ENCODE assay signal across 10 mouse cellular contexts in genomic region chr16:97568662-97569061, GRCm38 (mm10). TPM values are rescaled to one million over a fixed set of nuclear protein-coding genes. Genes with fewer than 3 reads are reported as not detected.
DNase-seq lines count a peak whose midpoint lies in the region; ATAC-seq lines count a peak whose summit lies in the region.
"Had no signal": no experiment of that assay in that cellular context is flagged by ENCODE, and none has a peak within 500 bp of the region (broad histone marks: within the 10 kb centered on the region; RNA-seq: fewer than 3 reads in every experiment).

No protein-coding gene starts in this region.

- WGBS in liver, embryonic 12.5 days (ENCODE audit: insufficient replicate concordance): 48% methylated on average over 9 of the region's 9 CpGs
- 59% methylated on average over 9 of the region's 9 CpGs for WGBS in intestine, embryonic 15.5 days
- 70% methylated on average over 9 of the region's 9 CpGs for WGBS in limb, embryonic 10.5 days

- no peaks in the 10 kb centered on the region for H3K27me3 ChIP-seq in liver, embryonic 12.5 days (replicated peaks)
- no peaks in the 10 kb centered on the region for H3K27me3 ChIP-seq in intestine, embryonic 15.5 days (replicated peaks)
- H3K27me3 ChIP-seq in limb, embryonic 10.5 days (ENCODE audit: low read depth, poor library complexity, severe bottlenecking): no peaks in the 10 kb centered on the region
- H3K27me3 ChIP-seq: embryonic facial prominence, embryonic 15.5 days; limb, embryonic 13.5 days had no signal

- no peak overlapping the region for H3K4me3 ChIP-seq in liver, embryonic 12.5 days
- no peak overlapping the region for H3K4me3 ChIP-seq in intestine, embryonic 15.5 days (replicated peaks)
- no peak overlapping the region for H3K4me3 ChIP-seq in limb, embryonic 10.5 days
- H3K4me3 ChIP-seq: embryonic facial prominence, embryonic 15.5 days; limb, embryonic 13.5 days had no signal

- no peak for ATAC-seq in liver, embryonic 12.5 days
- 0 out of 2 replicates have a peak, but pooled peaks have one; percentile 34 for ATAC-seq in intestine, embryonic 15.5 days
- ATAC-seq in granulocyte monocyte progenitor cell, adult 5-6 weeks (replicated peaks; ENCODE audit: poor library complexity, severe bottlenecking): no peak

- DNase-seq in liver: peak; percentile 30
- peak; percentile 5 for DNase-seq in R1 (ENCODE audit: low read depth, low spot score)
- peak; percentile 10 for DNase-seq in cerebellum, adult 8-10 months
- peak; percentile 34 for DNase-seq in limb, embryonic 10.5 days (ENCODE audit: low spot score)
- DNase-seq in spleen, postnatal 4 days (ENCODE audit: low spot score in 2 of 2): peak; percentile 17 to 65

- H3K9me3 ChIP-seq in liver, embryonic 12.5 days (replicated peaks): no peaks in the 10 kb centered on the region
- no peaks in the 10 kb centered on the region for H3K9me3 ChIP-seq in intestine, embryonic 15.5 days
- no peaks in the 10 kb centered on the region for H3K9me3 ChIP-seq in limb, embryonic 10.5 days (replicated peaks)
- H3K9me3 ChIP-seq: embryonic facial prominence, embryonic 15.5 days; limb, embryonic 13.5 days had no signal

- no peaks in the 10 kb centered on the region for H3K4me1 ChIP-seq in liver, embryonic 12.5 days
- H3K4me1 ChIP-seq in intestine, embryonic 15.5 days (replicated peaks): no peaks in the 10 kb centered on the region
- H3K4me1 ChIP-seq in limb, embryonic 10.5 days: no peaks in the 10 kb centered on the region
- H3K4me1 ChIP-seq: embryonic facial prominence, embryonic 15.5 days; limb, embryonic 13.5 days had no signal

- no peak overlapping the region for H3K4me2 ChIP-seq in liver, embryonic 12.5 days
- no peak overlapping the region for H3K4me2 ChIP-seq in intestine, embryonic 15.5 days (replicated peaks)
- H3K4me2 ChIP-seq: embryonic facial prominence, embryonic 15.5 days; limb, embryonic 13.5 days had no signal

- no peaks in the 10 kb centered on the region for H3K36me3 ChIP-seq in liver, embryonic 12.5 days
- 0 out of 2 replicates have a peak, but pooled peaks cover 3% of the 10 kb centered on the region for H3K36me3 ChIP-seq in intestine, embryonic 15.5 days
- H3K36me3 ChIP-seq in limb, embryonic 10.5 days: no peaks in the 10 kb centered on the region
- H3K36me3 ChIP-seq: embryonic facial prominence, embryonic 15.5 days; limb, embryonic 13.5 days had no signal

- no peak overlapping the region for H3K27ac ChIP-seq in liver, embryonic 12.5 days
- no peak overlapping the region for H3K27ac ChIP-seq in intestine, embryonic 15.5 days
- no peak overlapping the region for H3K27ac ChIP-seq in limb, embryonic 10.5 days
- H3K27ac ChIP-seq: embryonic facial prominence, embryonic 15.5 days; limb, embryonic 13.5 days had no signal

- no peak overlapping the region for H3K9ac ChIP-seq in liver, embryonic 12.5 days
- H3K9ac ChIP-seq in intestine, embryonic 15.5 days: no peak overlapping the region
- H3K9ac ChIP-seq: embryonic facial prominence, embryonic 15.5 days; limb, embryonic 13.5 days had no signal

RNA-seq across cellular contexts. Expression of gene Tmprss2, which starts 42.3 kb away (rescaled TPM):
- polyA plus RNA-seq in liver, embryonic 12.5 days (2016; fragmentation: Nextera tagmentation; extraction: Ambion mirVana): 2.0 and 2.4 TPM in 2 replicates
- polyA plus RNA-seq in intestine, embryonic 15.5 days (2015; fragmentation: Nextera tagmentation; extraction: Ambion mirVana): 26.0 and 28.9 TPM in 2 replicates
- polyA plus RNA-seq in limb, embryonic 10.5 days (2016; fragmentation: Nextera tagmentation; extraction: Ambion mirVana): 0.13 and 0.39 TPM in 2 replicates
- total RNA-seq in granulocyte monocyte progenitor cell, adult 5-6 weeks (2014; fragmentation: Nextera tagmentation): not detected in 2 replicates
- not detected in 2 replicates for total RNA-seq in granulocyte monocyte progenitor cell, adult 5-6 weeks (2017)

RNA-seq across cellular contexts. Expression of gene Fam3b, which starts 54.0 kb away (rescaled TPM):
- not detected in 2 replicates for polyA plus RNA-seq in liver, embryonic 12.5 days (2016; fragmentation: Nextera tagmentation; extraction: Ambion mirVana)
- polyA plus RNA-seq in intestine, embryonic 15.5 days (2015; fragmentation: Nextera tagmentation; extraction: Ambion mirVana): 0.85 and 1.3 TPM in 2 replicates
- not detected in 2 replicates for polyA plus RNA-seq in limb, embryonic 10.5 days (2016; fragmentation: Nextera tagmentation; extraction: Ambion mirVana)
- 1.1 TPM in 1 of 2 replicates, not detected in the other for total RNA-seq in granulocyte monocyte progenitor cell, adult 5-6 weeks (2014; fragmentation: Nextera tagmentation)
- total RNA-seq in granulocyte monocyte progenitor cell, adult 5-6 weeks (2017): 2.3 TPM in 1 of 2 replicates, not detected in the other
- polyA plus RNA-seq: limb, embryonic 13.5 days had no signal
